Mouse (Mus musculus): ENCODE measurements around the gene Sgms1. TPM values are rescaled to one million over a fixed set of nuclear protein-coding genes. Genes with fewer than 3 reads are reported as not detected.
"Not testable (repeated sequence)": the region's sequence is repeated elsewhere in the genome, so short reads cannot be mapped to it uniquely, and the experiment has no call there.

Gene Sgms1
- total RNA-seq, 4 experiments from 2014 or later: 47.5 to 60.8 (median 52.4) TPM

GRCm38 (mm10) chr19:32328089-32328828 lies 61.3 kb downstream of the Sgms1 start:
- DNase-seq (ENCODE audit: low spot score in 2 of 2): no peak

GRCm38 (mm10) chr19:32326621-32327021 lies 62.9 kb downstream of the Sgms1 start:
- no peak for DNase-seq (ENCODE audit: low spot score in 2 of 2)

- DNase-seq (ENCODE audit: low spot score in 2 of 2): no peak
These were observed 63.4 kb downstream of the Sgms1 start for GRCm38 (mm10) chr19:32326156-32326555.

GRCm38 (mm10) chr19:32325100-32325768 lies 64.3 kb downstream of the Sgms1 start:
- DNase-seq (ENCODE audit: low spot score in 2 of 2): no peak

GRCm38 (mm10) chr19:32324550-32324949 lies 65.0 kb downstream of the Sgms1 start:
- DNase-seq (ENCODE audit: low spot score in 2 of 2): no peak

- no peak for DNase-seq (ENCODE audit: low spot score in 2 of 2)
These were observed 66.4 kb downstream of the Sgms1 start for GRCm38 (mm10) chr19:32323070-32323469.

GRCm38 (mm10) chr19:32322429-32323035 lies 67.0 kb downstream of the Sgms1 start:
- DNase-seq (ENCODE audit: low spot score in 2 of 2): peak in 1 of 2 experiments; percentile 64

- DNase-seq (ENCODE audit: low spot score in 2 of 2): no peak
These were observed 69.2 kb downstream of the Sgms1 start for GRCm38 (mm10) chr19:32320366-32320666.

- DNase-seq (ENCODE audit: low spot score in 2 of 2): no peak
These were observed 69.8 kb downstream of the Sgms1 start for GRCm38 (mm10) chr19:32319531-32320365.

- DNase-seq (ENCODE audit: low spot score in 2 of 2): no peak
These were observed 70.5 kb downstream of the Sgms1 start for GRCm38 (mm10) chr19:32319057-32319456.

- DNase-seq (ENCODE audit: low spot score in 2 of 2): not testable (repeated sequence)
These were observed 72.2 kb downstream of the Sgms1 start for GRCm38 (mm10) chr19:32317347-32317746.

GRCm38 (mm10) chr19:32313304-32313703 lies 76.2 kb downstream of the Sgms1 start:
- DNase-seq (ENCODE audit: low spot score in 2 of 2): no peak

GRCm38 (mm10) chr19:32311762-32312161 lies 77.8 kb downstream of the Sgms1 start:
- DNase-seq (ENCODE audit: low spot score in 2 of 2): no peak

GRCm38 (mm10) chr19:32311063-32311462 lies 78.5 kb downstream of the Sgms1 start:
- no peak for DNase-seq (ENCODE audit: low spot score in 2 of 2)

- no peak for DNase-seq (ENCODE audit: low spot score in 2 of 2)
These were observed 79.0 kb downstream of the Sgms1 start for GRCm38 (mm10) chr19:32310483-32310882.

- no peak for DNase-seq (ENCODE audit: low spot score in 2 of 2)
These were observed 80.2 kb downstream of the Sgms1 start for GRCm38 (mm10) chr19:32309346-32309745.

GRCm38 (mm10) chr19:32308311-32308710 lies 81.2 kb downstream of the Sgms1 start:
- DNase-seq (ENCODE audit: low spot score in 2 of 2): no peak

GRCm38 (mm10) chr19:32304898-32305297 lies 84.6 kb downstream of the Sgms1 start:
- DNase-seq (ENCODE audit: low spot score in 2 of 2): no peak

GRCm38 (mm10) chr19:32304008-32304873 lies 85.3 kb downstream of the Sgms1 start:
- no peak for DNase-seq (ENCODE audit: low spot score in 2 of 2)

GRCm38 (mm10) chr19:32302835-32303381 lies 86.6 kb downstream of the Sgms1 start:
- no peak for DNase-seq (ENCODE audit: low spot score in 2 of 2)
